8 mouse cellular contexts compared by ENCODE assay signal in genomic region chr9:107230991-107231538, GRCm38 (mm10). TPM values are rescaled to one million over a fixed set of nuclear protein-coding genes. Genes with fewer than 3 reads are reported as not detected.
DNase-seq lines count a peak whose midpoint lies in the region; ATAC-seq and TF ChIP-seq lines count a peak whose summit lies in the region.

No protein-coding gene starts in this region.

- H3K36me3 ChIP-seq in thymus, adult 2 months (ENCODE audit: control insufficient read depth, insufficient read depth, low read length), result no peaks in the 10 kb centered on the region
- H3K36me3 ChIP-seq in forebrain, embryonic 15.5 days, result no peaks in the 10 kb centered on the region
- H3K36me3 ChIP-seq in midbrain, embryonic 14.5 days (ENCODE audit: control insufficient read depth, insufficient read depth, low read length), result no peaks in the 10 kb centered on the region

- H3K4me1 ChIP-seq in thymus, adult 2 months (replicated peaks; ENCODE audit: control insufficient read depth, insufficient read depth, low read length), result peaks cover 4% of the 10 kb centered on the region; the same call in 1 of the 2 replicates
- peaks cover 19% of the 10 kb centered on the region for H3K4me1 ChIP-seq in forebrain, embryonic 15.5 days
- peaks cover 10% of the 10 kb centered on the region for H3K4me1 ChIP-seq in midbrain, embryonic 14.5 days (ENCODE audit: control insufficient read depth, insufficient read depth, low read length)

- no peak overlapping the region for H3K27ac ChIP-seq in thymus, adult 2 months (ENCODE audit: control insufficient read depth, insufficient read depth, low read length)
- H3K27ac ChIP-seq in forebrain, embryonic 15.5 days (replicated peaks), result peak overlapping the region; percentile 88
- peak overlapping the region; percentile 95 for H3K27ac ChIP-seq in midbrain, embryonic 14.5 days (replicated peaks; ENCODE audit: low read depth, low read length)

- ATAC-seq in CD4-positive, CD25-positive, alpha-beta regulatory T cell, adult 4 months, result no peak
- ATAC-seq in forebrain, embryonic 15.5 days (replicated peaks), result peak; percentile 87
- peak; percentile 91 for ATAC-seq in midbrain, embryonic 14.5 days (ENCODE audit: low FRiP score, low TSS enrichment)

- peak overlapping the region; percentile 98 for H3K9ac ChIP-seq in forebrain, embryonic 15.5 days (replicated peaks)
- peak overlapping the region; percentile 98 for H3K9ac ChIP-seq in midbrain, embryonic 14.5 days (replicated peaks; ENCODE audit: low read length)

- no peak for TF ChIP-seq POLR2A in thymus, adult 2 months (IDR thresholded peaks at IDR 0.05; ENCODE audit: control insufficient read depth, extremely low read depth, insufficient read depth, low read length, poor library complexity)

- H3K9me3 ChIP-seq in forebrain, embryonic 15.5 days, result no peaks in the 10 kb centered on the region
- no peaks in the 10 kb centered on the region for H3K9me3 ChIP-seq in midbrain, embryonic 14.5 days (ENCODE audit: control insufficient read depth, low read length)

- WGBS in thymus, adult 2 months, result 4% methylated on average over 40 of the region's 50 CpGs
- under 1% methylated on average over 49 of the region's 50 CpGs for WGBS in forebrain, embryonic 15.5 days
- WGBS in midbrain, embryonic 14.5 days, result 2% methylated on average over 47 of the region's 50 CpGs

- peak; percentile 61 for DNase-seq in CD4-positive, CD25-positive, alpha-beta regulatory T cell, adult 2 months (ENCODE audit: low read depth, low spot score)
- peak; percentile 19 for DNase-seq in thymus, adult 2 months
- no peak for DNase-seq in thymus, postnatal 0 days (ENCODE audit: low spot score)
- DNase-seq in layer of hippocampus, postnatal 10 days (ENCODE audit: low spot score in 2 of 2), result peak; percentile 71 to 86
- DNase-seq in midbrain, embryonic 14.5 days, result peak; percentile 86
- peak; percentile 66 for DNase-seq in testis, postnatal 14 days (ENCODE audit: low spot score)

- no peak for TF ChIP-seq CTCF in thymus, adult 2 months (IDR thresholded peaks at IDR 0.05; ENCODE audit: borderline replicate concordance, control insufficient read depth, extremely low read depth, insufficient read depth, low read length, poor library complexity)

- H3K4me3 ChIP-seq in thymus, adult 2 months (ENCODE audit: control insufficient read depth, insufficient read depth, low read length), result no peak overlapping the region
- H3K4me3 ChIP-seq in forebrain, embryonic 15.5 days, result peak overlapping the region; percentile 97
- H3K4me3 ChIP-seq in midbrain, embryonic 14.5 days (replicated peaks; ENCODE audit: low read depth, low read length), result peak overlapping the region; percentile 93

- peaks cover 25% of the 10 kb centered on the region for H3K27me3 ChIP-seq in thymus, adult 2 months (ENCODE audit: control insufficient read depth, insufficient read depth, low read length)
- H3K27me3 ChIP-seq in forebrain, embryonic 15.5 days, result peaks cover 24% of the 10 kb centered on the region
- H3K27me3 ChIP-seq in midbrain, embryonic 14.5 days (ENCODE audit: control insufficient read depth, insufficient read depth, low read length), result peaks cover 24% of the 10 kb centered on the region

- H3K4me2 ChIP-seq in forebrain, embryonic 15.5 days (replicated peaks), result peak overlapping the region; percentile 76
- H3K4me2 ChIP-seq in midbrain, embryonic 14.5 days (ENCODE audit: low read length), result peak overlapping the region; percentile 67

RNA-seq across cellular contexts. Expression of gene Dock3, which starts 0.6 kb away (rescaled TPM):
- under 1 TPM in 1 of 2 experiments, not detected in 1; 0.05 TPM for polyA plus RNA-seq in CD4-positive, CD25-positive, alpha-beta regulatory T cell, adult 4 months (2017; shearing (Covaris generic))
- polyA plus RNA-seq in thymus, adult 2 months (2012; rRNA removed), result 0.96 and 3.2 TPM in 2 replicates
- polyA plus RNA-seq in thymus, postnatal 0 days (2015; fragmentation: Nextera tagmentation; extraction: Ambion mirVana), result 0.01 and 0.27 TPM in 2 replicates
- 19.7 and 23.4 TPM in 2 replicates for polyA plus RNA-seq in forebrain, embryonic 15.5 days (2015; fragmentation: Nextera tagmentation; extraction: Ambion mirVana)
- total RNA-seq in layer of hippocampus, postnatal 10 days (2021), result 100 to 1,000 TPM in 1 of 2 experiments, 10 to 100 TPM in 1; 87.6 to 114 TPM
- polyA plus RNA-seq in midbrain, embryonic 14.5 days (2014; fragmentation: Nextera tagmentation; extraction: Ambion mirVana), result 20.8 and 25.7 TPM in 2 replicates

RNA-seq across cellular contexts. Expression of gene Mapkapk3, which starts 58.6 kb away (rescaled TPM):
- polyA plus RNA-seq in CD4-positive, CD25-positive, alpha-beta regulatory T cell, adult 4 months (2017; shearing (Covaris generic)), result 10 to 100 TPM; 52.7 to 58.5 TPM
- polyA plus RNA-seq in thymus, adult 2 months (2012; rRNA removed), result 30.5 and 43.6 TPM in 2 replicates
- polyA plus RNA-seq in thymus, postnatal 0 days (2015; fragmentation: Nextera tagmentation; extraction: Ambion mirVana), result 21.9 and 22.5 TPM in 2 replicates
- 1.4 and 1.8 TPM in 2 replicates for polyA plus RNA-seq in forebrain, embryonic 15.5 days (2015; fragmentation: Nextera tagmentation; extraction: Ambion mirVana)
- 1 to 10 TPM; 1.7 to 1.8 TPM for total RNA-seq in layer of hippocampus, postnatal 10 days (2021)
- polyA plus RNA-seq in midbrain, embryonic 14.5 days (2014; fragmentation: Nextera tagmentation; extraction: Ambion mirVana), result 1.5 and 1.8 TPM in 2 replicates
